Mouse (Mus musculus) heart, postnatal 14 days (tissue): Measurements from ENCODE around the gene Olfr1089. TPM values are rescaled to one million over a fixed set of nuclear protein-coding genes. Genes with fewer than 3 reads are reported as not detected.

ENCODE experiments used
- DNase-seq, 2 experiments: peaks; one replicate each; pipeline ENCODE4 v3.0.0; 2021 to 2022
- intact Hi-C: fragments of 180-260 bp; cut with DNase I; formaldehyde crosslinking; loops from one replicate; pipeline ENCODE4 v1.15.1; 2025
- long read RNA-seq, 2 experiments: library from polyadenylated mRNA; stranded (forward); transcript quantifications; one replicate each; pipeline ENCODE4 v2.0.0; 2021
- total RNA-seq, 2 experiments: library from RNA; stranded (reverse); gene quantifications; 2 replicates each; pipeline ENCODE4 v1.2.3; 2021

The Olfr1089 gene
- total RNA-seq: not detected
- long read RNA-seq, experiment 1: 0 reads
- long read RNA-seq, experiment 2: 0 reads

- DNase-seq: no peak
- intact Hi-C loops: no loop called here
Measured at GRCm38 (mm10) chr2:86733601-86734000, at the start of gene Olfr1089. TSS of gene Olfr1089 (minus strand) at chr2:86733701.

GRCm38 (mm10) chr2:86782179-86782578 is 48.7 kb upstream of the Olfr1089 start, which contains the start of gene Olfr1093:
TSS of gene Olfr1093 (plus strand) at chr2:86782479.
- intact Hi-C loops: no loop called here
- DNase-seq: no peak

GRCm38 (mm10) chr2:86761050-86761449 is 27.5 kb upstream of the Olfr1089 start:
- no peak for DNase-seq
- intact Hi-C loops: no loop called here

- no peak for DNase-seq
- intact Hi-C loops: no loop called here
Measured at GRCm38 (mm10) chr2:86758893-86759292, 25.4 kb upstream of the Olfr1089 start, which contains the start of gene Olfr1090. TSS of gene Olfr1090 (minus strand) at chr2:86758993.

GRCm38 (mm10) chr2:86698295-86698694 is 35.2 kb downstream of the Olfr1089 start, which contains the start of gene Olfr1087:
TSS of gene Olfr1087 (minus strand) at chr2:86698395.
- intact Hi-C loops: no loop called here
- no peak for DNase-seq

Other genes starting within 250 kb of the Olfr1089 start
- not detected for gene Olfr228, start 246.3 kb downstream of the Olfr1089 start, total RNA-seq
- gene Olfr1076, start 225.2 kb downstream of the Olfr1089 start, total RNA-seq: not detected
- gene Olfr1079, start 191.2 kb downstream of the Olfr1089 start, total RNA-seq: not detected
- gene Olfr1080, start 175.5 kb downstream of the Olfr1089 start, total RNA-seq: not detected
- gene Olfr1082, start 134.7 kb downstream of the Olfr1089 start, total RNA-seq: not detected
- not detected for gene Olfr1084, start 94.0 kb downstream of the Olfr1089 start, total RNA-seq
- not detected for gene Olfr1085, start 71.7 kb downstream of the Olfr1089 start, total RNA-seq
- not detected for gene Olfr1086, start 53.6 kb downstream of the Olfr1089 start, total RNA-seq
- gene Olfr1087, start 35.3 kb downstream of the Olfr1089 start, total RNA-seq: not detected
- gene Olfr1090, start 25.3 kb upstream of the Olfr1089 start, total RNA-seq: not detected
- not detected for gene Olfr1093, start 48.8 kb upstream of the Olfr1089 start, total RNA-seq
- gene Olfr141, start 76.3 kb upstream of the Olfr1089 start, total RNA-seq: not detected
- not detected for gene Olfr1094, start 91.0 kb upstream of the Olfr1089 start, total RNA-seq
- not detected for gene Olfr1095, start 118.0 kb upstream of the Olfr1089 start, total RNA-seq
- gene Gm13723, start 141.1 kb upstream of the Olfr1089 start, total RNA-seq: not detected
- not detected for gene Olfr1097, start 158.5 kb upstream of the Olfr1089 start, total RNA-seq
- not detected for gene Olfr1098, start 190.8 kb upstream of the Olfr1089 start, total RNA-seq
- gene Olfr1099, start 227.0 kb upstream of the Olfr1089 start, total RNA-seq: not detected
- not detected for gene Olfr1100, start 246.3 kb upstream of the Olfr1089 start, total RNA-seq